Mouse (Mus musculus): Measurements from ENCODE around the gene Olfr619.

DNA sequence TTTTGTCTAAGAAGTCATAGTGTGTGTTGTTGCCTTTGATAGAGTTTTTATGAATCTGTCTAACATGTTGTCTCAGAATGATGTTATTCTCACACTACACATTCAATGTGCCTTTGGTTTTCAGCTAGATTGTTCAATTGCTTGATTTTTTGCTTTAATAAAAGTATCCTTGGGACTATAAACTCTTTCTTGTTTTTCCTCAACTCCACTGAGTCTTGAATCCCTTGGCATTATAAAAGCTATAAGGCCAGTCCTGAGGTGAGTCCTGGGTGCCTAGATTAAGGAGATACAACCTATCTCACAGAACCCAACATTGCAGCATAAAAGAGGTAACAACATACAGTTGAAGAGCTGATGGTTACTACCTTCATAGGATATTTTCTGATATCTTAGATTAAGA, at the start of gene Olfr619:
- no peak for TF ChIP-seq POLR2A (IDR thresholded peaks at IDR 0.05; ENCODE audit: extremely low read depth, insufficient read depth, low read length)
- no peak for TF ChIP-seq CTCF (IDR thresholded peaks at IDR 0.05; ENCODE audit: low read depth, low read length)

All from liver, adult 2 months (tissue).